Mouse (Mus musculus) lung, adult 2 months (tissue): Measurements from ENCODE around the gene Slc26a10.

ENCODE experiments used
- CTCF ChIP-seq: fragments of 200-500 bp; IDR thresholded peaks from 2 replicates; pipeline ENCODE4 v1.5.1; 2011; ENCODE audit warnings: mild to moderate bottlenecking, low read length, control low read depth; ENCODE audit not compliant: insufficient read depth
- POLR2A ChIP-seq: fragments of 200-500 bp; IDR thresholded peaks from 2 replicates; pipeline ENCODE4 v1.6.1; 2011; ENCODE audit warnings: low read depth, mild to moderate bottlenecking, control low read depth, low read length, borderline replicate concordance; ENCODE audit errors: extremely low read depth

DNA sequence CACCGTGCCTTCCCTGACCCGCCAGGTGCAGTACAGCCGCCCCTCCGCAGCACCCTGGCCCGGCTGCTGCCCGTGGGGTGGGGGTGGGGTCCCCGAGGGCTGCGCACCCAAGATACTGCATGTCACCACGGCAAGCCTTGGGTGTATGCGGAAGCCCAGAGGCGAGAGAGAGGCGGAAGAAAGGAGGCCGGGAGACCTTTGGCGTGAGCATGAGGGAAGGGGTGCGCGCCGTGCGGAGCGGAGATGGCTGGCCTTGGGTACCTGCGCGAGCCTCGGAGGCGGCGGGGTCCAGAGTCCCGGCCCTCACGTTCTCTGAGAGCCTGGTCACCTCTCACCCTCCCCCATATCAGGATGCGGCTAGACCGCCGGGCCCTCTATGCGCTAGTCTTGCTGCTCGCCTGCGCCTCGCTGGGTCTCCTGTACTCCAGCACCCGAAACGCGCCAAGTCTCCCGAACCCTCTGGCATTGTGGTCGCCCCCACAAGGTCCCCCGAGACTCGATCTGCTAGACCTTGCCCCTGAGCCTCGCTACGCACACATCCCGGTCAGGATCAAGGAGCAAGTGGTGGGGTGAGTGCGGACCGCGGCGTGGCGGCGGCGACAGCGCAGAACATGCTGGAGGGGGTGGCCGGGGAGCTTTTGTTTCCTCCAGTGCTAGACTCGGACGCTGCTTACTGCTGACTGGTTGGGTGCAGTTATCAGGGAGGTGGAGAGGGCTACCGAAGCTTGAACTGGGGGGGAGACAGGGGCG is 14.6 kb downstream of the Slc26a10 start:
- no peak for TF ChIP-seq CTCF
- TF ChIP-seq POLR2A: peak; percentile 28; the same call in 1 of the 2 replicates
